Mouse (Mus musculus): ENCODE measurements around the gene Mrtfa. TPM values are rescaled to one million over a fixed set of nuclear protein-coding genes. Genes with fewer than 3 reads are reported as not detected.

The Mrtfa gene
- polyA plus RNA-seq, 1 experiment from 2014 or later = 31.3 TPM

DNA sequence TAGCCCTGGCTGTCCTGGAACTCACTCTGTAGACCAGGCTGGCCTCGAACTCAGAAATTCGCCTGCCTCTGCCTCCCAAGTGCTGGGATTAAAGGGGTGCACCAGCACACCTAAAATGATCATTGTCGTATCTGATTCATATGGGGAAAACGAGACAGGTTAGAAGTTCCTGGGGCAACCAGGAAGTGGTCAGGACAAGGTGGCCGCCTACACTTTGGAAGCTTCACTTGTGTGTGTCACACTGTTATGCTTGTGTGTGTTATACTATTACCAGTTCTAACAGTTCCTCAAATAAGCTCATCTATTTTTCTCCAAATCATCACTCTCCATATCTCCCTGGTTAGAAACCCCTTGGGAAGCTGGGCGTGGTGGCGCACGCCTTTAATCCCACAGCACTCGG, 110.2 kb downstream of the Mrtfa start:
- H3K27me3 ChIP-seq (ENCODE audit: control insufficient read depth, insufficient read depth, low read length) = no peaks in the 10 kb centered on the region
- no peaks in the 10 kb centered on the region for H3K4me1 ChIP-seq (ENCODE audit: control insufficient read depth, insufficient read depth, low read length)
- H3K27ac ChIP-seq (ENCODE audit: low read depth, low read length) = no peak overlapping the region
- H3K9me3 ChIP-seq (ENCODE audit: control insufficient read depth, low read length) = no peaks in the 10 kb centered on the region
- no peak overlapping the region for H3K4me3 ChIP-seq (ENCODE audit: low read depth, low read length)
- no peaks in the 10 kb centered on the region for H3K36me3 ChIP-seq (ENCODE audit: control insufficient read depth, insufficient read depth, low read length)
- H3K4me2 ChIP-seq (ENCODE audit: low read depth, low read length) = no peak overlapping the region
- no peak for ATAC-seq (ENCODE audit: low read depth)
- 96% methylated on average over 8 of the region's 9 CpGs for WGBS
- no peak overlapping the region for H3K9ac ChIP-seq (replicated peaks; ENCODE audit: low read depth, low read length)

DNA sequence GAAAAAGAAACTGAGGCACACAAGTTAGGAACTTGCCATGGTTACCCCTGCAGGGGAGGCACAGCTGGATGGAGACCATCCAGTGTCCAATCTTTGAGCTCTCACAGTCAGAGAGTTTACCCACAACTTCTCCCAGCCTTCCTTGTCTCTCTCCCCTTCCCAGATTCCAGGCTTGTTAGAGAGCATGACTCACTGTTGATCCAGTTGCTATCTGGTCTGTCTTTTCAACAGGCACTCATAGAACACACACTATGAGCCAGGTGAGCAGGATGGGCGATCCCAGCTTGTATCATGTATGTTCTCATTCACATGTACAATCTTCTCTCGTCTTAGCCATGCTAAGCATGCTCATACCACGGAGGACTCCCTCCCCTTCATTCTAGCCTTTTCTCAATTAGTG, 111.3 kb downstream of the Mrtfa start:
- Histone ChIP-seq H3K9ac (replicated peaks; ENCODE audit: low read depth, low read length) (no peak overlapping the region), H3K9me3 (ENCODE audit: control insufficient read depth, low read length) (no peaks in the 10 kb centered on the region), H3K4me2 (ENCODE audit: low read depth, low read length) (no peak overlapping the region), H3K27ac (ENCODE audit: low read depth, low read length) (no peak overlapping the region), H3K4me1 (ENCODE audit: control insufficient read depth, insufficient read depth, low read length) (no peaks in the 10 kb centered on the region), H3K4me3 (ENCODE audit: low read depth, low read length) (no peak overlapping the region), H3K27me3 (ENCODE audit: control insufficient read depth, insufficient read depth, low read length) (no peaks in the 10 kb centered on the region), H3K36me3 (ENCODE audit: control insufficient read depth, insufficient read depth, low read length) (no peaks in the 10 kb centered on the region)
- ATAC-seq (ENCODE audit: low read depth) = no peak
- WGBS = 90% methylated on average over 3 of the region's 3 CpGs

DNA sequence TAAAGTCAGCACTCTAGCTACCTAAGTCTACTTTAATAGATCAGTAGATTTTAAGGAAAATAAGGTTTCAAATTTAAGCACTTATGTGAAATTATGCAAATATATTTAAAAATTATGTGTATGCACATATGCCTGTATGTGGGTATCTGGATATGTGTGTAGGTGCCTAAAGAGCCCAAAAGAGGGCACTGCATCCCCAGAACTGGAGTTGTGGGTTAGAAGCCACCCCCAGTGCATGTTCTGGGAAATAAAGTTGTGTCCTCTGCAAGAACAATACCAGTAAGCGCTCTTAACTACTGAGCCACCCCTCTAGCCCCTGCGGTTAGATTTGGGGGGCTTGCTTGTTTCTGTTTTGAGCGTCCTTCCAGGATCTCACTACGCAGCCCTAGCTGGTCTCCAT, 113.0 kb downstream of the Mrtfa start:
- Histone ChIP-seq H3K4me3 (ENCODE audit: low read depth, low read length) (no peak overlapping the region), H3K9ac (replicated peaks; ENCODE audit: low read depth, low read length) (no peak overlapping the region), H3K27ac (ENCODE audit: low read depth, low read length) (no peak overlapping the region), H3K4me1 (ENCODE audit: control insufficient read depth, insufficient read depth, low read length) (no peaks in the 10 kb centered on the region), H3K4me2 (ENCODE audit: low read depth, low read length) (no peak overlapping the region), H3K36me3 (ENCODE audit: control insufficient read depth, insufficient read depth, low read length) (no peaks in the 10 kb centered on the region), H3K27me3 (ENCODE audit: control insufficient read depth, insufficient read depth, low read length) (no peaks in the 10 kb centered on the region), H3K9me3 (ENCODE audit: control insufficient read depth, low read length) (no peaks in the 10 kb centered on the region)
- 93% methylated on average over 4 of the region's 4 CpGs for WGBS
- ATAC-seq (ENCODE audit: low read depth) = no peak

DNA sequence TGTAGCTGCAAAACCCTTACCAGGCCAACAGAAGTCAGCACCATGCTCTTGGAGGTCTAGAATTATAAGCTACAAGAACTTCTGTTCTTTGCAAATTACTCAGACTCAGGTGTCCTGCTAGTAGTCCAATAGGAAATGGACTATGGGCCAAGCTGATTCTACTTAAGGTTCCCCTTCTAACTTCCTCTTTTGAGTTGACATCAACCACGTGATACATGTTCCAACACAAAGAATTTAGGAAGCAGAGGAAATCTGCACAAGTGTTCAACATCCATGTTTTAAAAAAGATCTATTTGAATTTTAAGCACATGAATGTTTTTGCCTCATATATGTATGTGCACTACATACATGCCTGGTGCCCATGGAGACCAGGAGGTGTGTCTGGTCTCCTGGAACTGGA, 116.0 kb downstream of the Mrtfa start:
- ATAC-seq (ENCODE audit: low read depth) = no peak
- Histone ChIP-seq H3K4me3 (ENCODE audit: low read depth, low read length) (no peak overlapping the region), H3K9ac (replicated peaks; ENCODE audit: low read depth, low read length) (no peak overlapping the region), H3K9me3 (ENCODE audit: control insufficient read depth, low read length) (no peaks in the 10 kb centered on the region), H3K27me3 (ENCODE audit: control insufficient read depth, insufficient read depth, low read length) (no peaks in the 10 kb centered on the region), H3K4me2 (ENCODE audit: low read depth, low read length) (no peak overlapping the region), H3K27ac (ENCODE audit: low read depth, low read length) (no peak overlapping the region), H3K36me3 (ENCODE audit: control insufficient read depth, insufficient read depth, low read length) (no peaks in the 10 kb centered on the region), H3K4me1 (ENCODE audit: control insufficient read depth, insufficient read depth, low read length) (no peaks in the 10 kb centered on the region)
- WGBS = 100% methylated on average over 1 of the region's 1 CpGs

DNA sequence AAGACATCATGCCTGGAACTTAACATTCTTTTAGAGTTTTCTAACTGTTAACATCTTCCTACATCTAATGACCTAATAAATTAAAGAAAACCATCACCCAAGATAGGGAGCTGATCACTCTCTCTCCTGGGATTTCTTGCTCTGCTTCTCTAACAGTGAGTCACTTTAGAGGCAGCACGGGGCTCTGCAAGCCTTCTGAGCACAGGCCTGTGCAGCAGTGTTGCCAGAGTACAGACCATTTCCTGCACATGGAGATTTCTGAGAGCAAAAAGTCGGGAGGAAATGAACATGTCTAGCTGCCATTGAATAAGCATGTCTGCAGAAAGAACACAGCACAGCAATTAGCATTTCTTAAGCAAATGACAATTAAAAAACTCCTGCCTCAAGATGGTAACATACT, 116.8 kb downstream of the Mrtfa start:
- Histone ChIP-seq H3K9me3 (ENCODE audit: control insufficient read depth, low read length) (no peaks in the 10 kb centered on the region), H3K4me1 (ENCODE audit: control insufficient read depth, insufficient read depth, low read length) (no peaks in the 10 kb centered on the region), H3K36me3 (ENCODE audit: control insufficient read depth, insufficient read depth, low read length) (no peaks in the 10 kb centered on the region), H3K9ac (replicated peaks; ENCODE audit: low read depth, low read length) (no peak overlapping the region), H3K4me3 (ENCODE audit: low read depth, low read length) (no peak overlapping the region), H3K4me2 (ENCODE audit: low read depth, low read length) (no peak overlapping the region), H3K27ac (ENCODE audit: low read depth, low read length) (no peak overlapping the region), H3K27me3 (ENCODE audit: control insufficient read depth, insufficient read depth, low read length) (no peaks in the 10 kb centered on the region)
- 52% methylated on average over 2 of the region's 2 CpGs for WGBS
- no peak for ATAC-seq (ENCODE audit: low read depth)

DNA sequence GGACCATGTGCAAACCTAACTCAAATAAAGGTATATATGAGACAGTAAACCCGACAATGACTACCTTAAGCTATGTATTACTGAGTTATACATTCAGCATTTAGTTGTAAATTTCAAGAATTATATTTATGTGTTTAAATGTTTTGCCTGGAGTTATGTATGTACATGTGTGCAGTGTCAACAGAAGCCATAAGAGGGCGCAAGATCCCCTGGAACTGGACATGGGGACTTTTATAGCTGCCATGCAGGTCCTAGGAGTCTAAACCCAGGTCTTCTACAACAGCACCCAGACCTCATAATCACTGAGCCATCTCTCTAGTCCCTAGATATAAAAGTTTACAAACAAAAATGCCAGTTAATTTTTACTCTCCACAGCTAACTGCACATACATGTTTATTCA, 117.8 kb downstream of the Mrtfa start:
- Histone ChIP-seq H3K4me1 (ENCODE audit: control insufficient read depth, insufficient read depth, low read length) (no peaks in the 10 kb centered on the region), H3K36me3 (ENCODE audit: control insufficient read depth, insufficient read depth, low read length) (no peaks in the 10 kb centered on the region), H3K27ac (ENCODE audit: low read depth, low read length) (no peak overlapping the region), H3K9me3 (ENCODE audit: control insufficient read depth, low read length) (no peaks in the 10 kb centered on the region), H3K4me3 (ENCODE audit: low read depth, low read length) (no peak overlapping the region), H3K27me3 (ENCODE audit: control insufficient read depth, insufficient read depth, low read length) (no peaks in the 10 kb centered on the region), H3K9ac (replicated peaks; ENCODE audit: low read depth, low read length) (no peak overlapping the region), H3K4me2 (ENCODE audit: low read depth, low read length) (no peak overlapping the region)
- 71% methylated on average over 2 of the region's 2 CpGs for WGBS
- no peak for ATAC-seq (ENCODE audit: low read depth)

DNA sequence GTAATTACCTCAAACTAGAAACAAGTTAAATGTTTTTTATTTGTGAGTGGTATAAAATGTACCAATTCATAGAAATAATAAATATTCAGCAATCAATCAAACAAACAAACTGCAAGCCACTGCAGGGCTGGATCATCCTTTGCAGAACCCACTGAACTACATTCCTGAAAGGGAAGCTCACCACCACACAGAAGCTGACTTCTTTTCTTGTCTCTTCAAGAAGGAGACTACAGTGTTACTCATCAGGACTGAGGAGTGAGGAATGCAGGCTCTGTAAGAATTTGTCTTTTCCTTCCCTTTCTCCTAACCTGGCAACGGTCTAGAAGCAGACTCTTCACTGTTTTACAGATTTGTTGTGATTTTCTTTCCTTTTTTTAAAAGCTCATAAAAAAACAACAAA, 120.1 kb downstream of the Mrtfa start:
- Histone ChIP-seq H3K36me3 (ENCODE audit: control insufficient read depth, insufficient read depth, low read length) (no peaks in the 10 kb centered on the region), H3K9me3 (ENCODE audit: control insufficient read depth, low read length) (no peaks in the 10 kb centered on the region), H3K9ac (replicated peaks; ENCODE audit: low read depth, low read length) (no peak overlapping the region), H3K27ac (ENCODE audit: low read depth, low read length) (no peak overlapping the region), H3K4me2 (ENCODE audit: low read depth, low read length) (no peak overlapping the region), H3K4me3 (ENCODE audit: low read depth, low read length) (no peak overlapping the region), H3K27me3 (ENCODE audit: control insufficient read depth, insufficient read depth, low read length) (no peaks in the 10 kb centered on the region), H3K4me1 (ENCODE audit: control insufficient read depth, insufficient read depth, low read length) (no peaks in the 10 kb centered on the region)
- no peak for ATAC-seq (ENCODE audit: low read depth)
- 87% methylated on average over 1 of the region's 1 CpGs for WGBS

DNA sequence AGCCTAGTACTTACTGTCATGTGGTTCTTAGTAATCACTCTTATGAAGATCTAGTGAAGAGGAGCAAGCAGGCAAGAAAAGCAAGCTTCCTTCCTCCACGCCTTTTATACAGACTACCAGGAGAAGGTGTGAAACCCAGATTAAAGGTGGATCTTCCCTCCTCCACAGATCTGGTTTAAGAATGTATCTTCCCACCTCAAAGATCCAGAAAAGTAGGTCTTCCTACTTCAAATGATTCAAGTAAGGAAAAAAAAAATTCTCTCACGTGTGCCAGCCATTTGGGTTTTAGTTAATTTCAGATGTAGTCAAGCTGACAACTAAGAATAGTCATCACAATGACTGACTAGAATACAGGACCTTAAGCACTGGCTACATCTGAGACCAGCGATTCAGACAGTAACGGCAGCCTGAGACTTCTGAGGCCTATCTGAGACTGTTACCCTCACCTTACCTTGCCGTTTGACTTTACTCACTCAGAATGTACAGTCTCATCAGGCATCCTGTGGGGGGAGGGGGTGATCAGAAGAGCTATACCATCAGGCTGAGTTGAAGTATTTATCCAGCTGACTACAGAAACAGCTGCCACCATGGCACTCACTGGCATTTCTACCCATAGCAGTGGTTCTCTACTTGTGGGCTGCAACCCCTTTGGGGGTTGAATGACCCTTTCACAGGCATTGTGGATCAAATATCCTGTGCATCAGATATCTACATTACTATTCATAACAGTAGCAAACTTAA, 121.7 kb downstream of the Mrtfa start:
- H3K4me3 ChIP-seq (ENCODE audit: low read depth, low read length) = no peak overlapping the region
- H3K4me1 ChIP-seq (ENCODE audit: control insufficient read depth, insufficient read depth, low read length) = no peaks in the 10 kb centered on the region
- H3K27ac ChIP-seq (ENCODE audit: low read depth, low read length) = no peak overlapping the region
- H3K4me2 ChIP-seq (ENCODE audit: low read depth, low read length) = no peak overlapping the region
- H3K36me3 ChIP-seq (ENCODE audit: control insufficient read depth, insufficient read depth, low read length) = no peaks in the 10 kb centered on the region
- WGBS = 95% methylated on average over 5 of the region's 5 CpGs
- H3K9ac ChIP-seq (replicated peaks; ENCODE audit: low read depth, low read length) = no peak overlapping the region
- no peaks in the 10 kb centered on the region for H3K9me3 ChIP-seq (ENCODE audit: control insufficient read depth, low read length)
- no peak for ATAC-seq (ENCODE audit: low read depth)
- no peaks in the 10 kb centered on the region for H3K27me3 ChIP-seq (ENCODE audit: control insufficient read depth, insufficient read depth, low read length)

DNA sequence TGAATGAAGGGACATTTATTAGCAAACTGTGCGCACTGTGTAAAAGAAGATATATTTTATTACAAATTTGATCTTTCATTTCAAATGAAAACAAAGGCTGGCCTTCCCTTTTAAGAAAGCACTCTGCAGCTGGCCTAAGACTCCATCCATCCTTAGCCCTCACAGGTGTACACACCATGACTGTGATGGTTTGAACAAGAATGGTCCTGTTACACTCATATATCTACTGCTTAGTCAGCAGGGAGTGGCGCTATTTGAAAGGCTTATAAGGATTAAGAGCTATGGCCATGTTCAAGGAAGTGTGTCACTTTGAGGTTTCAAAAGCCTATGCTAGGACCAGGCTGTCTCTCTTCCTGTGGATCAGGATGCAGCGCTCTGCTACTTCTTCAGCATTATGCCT, 122.8 kb downstream of the Mrtfa start:
- H3K4me3 ChIP-seq (ENCODE audit: low read depth, low read length) = no peak overlapping the region
- no peak overlapping the region for H3K27ac ChIP-seq (ENCODE audit: low read depth, low read length)
- 0 out of 2 replicates have a peak, but pooled peaks cover 4% of the 10 kb centered on the region for H3K4me1 ChIP-seq (ENCODE audit: control insufficient read depth, insufficient read depth, low read length)
- no peaks in the 10 kb centered on the region for H3K9me3 ChIP-seq (ENCODE audit: control insufficient read depth, low read length)
- no peak overlapping the region for H3K9ac ChIP-seq (replicated peaks; ENCODE audit: low read depth, low read length)
- H3K36me3 ChIP-seq (ENCODE audit: control insufficient read depth, insufficient read depth, low read length) = no peaks in the 10 kb centered on the region
- H3K27me3 ChIP-seq (ENCODE audit: control insufficient read depth, insufficient read depth, low read length) = no peaks in the 10 kb centered on the region
- 97% methylated on average over 3 of the region's 3 CpGs for WGBS
- no peak overlapping the region for H3K4me2 ChIP-seq (ENCODE audit: low read depth, low read length)
- ATAC-seq (ENCODE audit: low read depth) = no peak
